24 mouse cellular contexts compared by ENCODE assay signal in the genomic region with DNA sequence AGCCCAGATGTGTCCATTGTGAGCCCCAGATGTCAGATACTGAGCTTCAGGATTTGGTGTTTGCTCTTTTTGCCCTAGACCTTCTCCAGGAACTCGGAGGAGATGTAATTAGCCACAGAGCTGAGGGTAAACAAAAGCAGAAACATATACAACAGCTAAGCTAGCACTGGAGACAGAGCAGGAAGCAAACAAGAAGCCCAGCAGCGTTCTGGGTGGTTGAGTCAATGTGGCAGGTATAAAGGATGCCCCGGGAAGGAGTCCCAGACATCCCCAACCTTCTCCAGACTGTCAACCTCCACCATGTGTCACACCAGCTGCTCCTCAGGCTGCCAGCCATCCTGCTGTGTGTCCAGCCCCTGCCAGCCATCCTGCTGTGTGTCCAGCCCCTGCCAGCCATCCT. TPM values are rescaled to one million over a fixed set of nuclear protein-coding genes. Genes with fewer than 3 reads are reported as not detected.
"Had no signal": no experiment of that assay in that cellular context is flagged by ENCODE, and none has a peak within 500 bp of the region (broad histone marks: within the 10 kb centered on the region; RNA-seq: fewer than 3 reads in every experiment).

A gene (plus strand): TSS at position 301 of the 400 bp plus-strand sequence.

- H3K4me3 ChIP-seq: midbrain, embryonic 10.5 days; midbrain, embryonic 12.5 days; myocyte; neural tube, embryonic 13.5 days; stomach, embryonic 15.5 days had no signal

- H3K27me3 ChIP-seq: midbrain, embryonic 12.5 days; neural tube, embryonic 13.5 days; stomach, embryonic 15.5 days had no signal

- H3K9ac ChIP-seq: lung, embryonic 14.5 days; midbrain, embryonic 12.5 days; neural tube, embryonic 13.5 days; stomach, embryonic 15.5 days had no signal

- H3K4me2 ChIP-seq: lung, embryonic 14.5 days; midbrain, embryonic 12.5 days; neural tube, embryonic 13.5 days; stomach, embryonic 15.5 days had no signal

- ATAC-seq: midbrain, embryonic 16.5 days had no signal

- H3K4me1 ChIP-seq: midbrain, embryonic 10.5 days; midbrain, embryonic 12.5 days; neural tube, embryonic 13.5 days; stomach, embryonic 15.5 days had no signal

- DNase-seq: lung, adult 18-20 months; lung, embryonic 14.5 days; lung, postnatal 10 days; lung, postnatal 4 days; midbrain, embryonic 14.5 days; right cerebral cortex, postnatal 14 days; thymus, adult 2 months; thymus, postnatal 25 days; thymus, postnatal 4 days had no signal

- H3K36me3 ChIP-seq: midbrain, embryonic 10.5 days; midbrain, embryonic 12.5 days; neural tube, embryonic 13.5 days; stomach, embryonic 15.5 days had no signal

- H3K9me3 ChIP-seq: midbrain, embryonic 10.5 days; midbrain, embryonic 12.5 days; neural tube, embryonic 13.5 days; stomach, embryonic 15.5 days had no signal

- H3K27ac ChIP-seq: midbrain, embryonic 10.5 days; midbrain, embryonic 12.5 days; neural tube, embryonic 13.5 days; stomach, embryonic 15.5 days; stomach, postnatal 0 days had no signal

RNA-seq across cellular contexts. Expression of the gene that starts here (rescaled TPM):
- total RNA-seq: megakaryocyte, adult 5-6 weeks; megakaryocyte-erythroid progenitor cell, adult 5-6 weeks; neutrophil, adult 5-6 weeks had no signal
- polyA plus RNA-seq: lung, embryonic 14.5 days; lung, embryonic 16.5 days; midbrain, embryonic 10.5 days; midbrain, embryonic 12.5 days; midbrain, embryonic 14.5 days; midbrain, embryonic 16.5 days; myocyte; neural tube, embryonic 11.5 days; neural tube, embryonic 13.5 days; spleen, adult 2 months; stomach, embryonic 15.5 days; stomach, postnatal 0 days; testis, adult 2 months; thymus, adult 2 months; urinary bladder, adult 2 months had no signal
